In the genomic region with DNA sequence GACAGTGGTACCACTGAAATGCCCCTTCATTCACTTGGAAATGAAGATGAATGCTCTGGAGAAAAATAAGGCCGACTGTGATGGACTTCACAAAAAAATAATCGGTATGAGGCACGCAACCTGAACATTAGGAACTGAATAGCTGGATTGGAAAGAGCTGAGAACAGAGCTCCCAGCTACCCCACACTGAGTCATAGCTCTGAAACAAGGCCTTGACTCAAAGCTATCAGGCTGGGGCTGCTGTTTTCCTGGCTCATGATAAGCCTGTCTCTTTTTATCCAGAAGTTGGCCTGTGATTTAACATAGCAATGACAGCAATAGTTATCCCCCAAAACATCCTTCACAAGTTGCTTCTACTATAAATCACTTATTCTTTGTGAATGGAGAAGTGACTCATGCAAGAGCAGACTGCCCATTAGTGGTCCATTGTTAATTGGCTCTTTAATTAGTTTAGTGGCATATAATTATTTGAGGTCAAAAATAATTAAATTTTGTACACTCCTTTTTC, we compare ENCODE assay signal across 11 mouse cellular contexts.
A peak's percentile ranks its signal among the peaks of the same experiment; 100 is the strongest.
DNase-seq lines count a peak whose midpoint lies in the region; ATAC-seq lines count a peak whose summit lies in the region.
"Had no signal": no experiment of that assay in that cellular context is flagged by ENCODE, and none has a peak within 500 bp of the region (broad histone marks: within the 10 kb centered on the region; RNA-seq: fewer than 3 reads in every experiment).

No protein-coding gene starts in this region.

- 32% methylated on average over 3 of the region's 3 CpGs for WGBS in forebrain, embryonic 14.5 days
- 29% methylated on average over 3 of the region's 3 CpGs for WGBS in forebrain, embryonic 15.5 days
- 67% methylated on average over 3 of the region's 3 CpGs for WGBS in intestine, embryonic 14.5 days
- 75% methylated on average over 3 of the region's 3 CpGs for WGBS in intestine, embryonic 16.5 days
- 25% methylated on average over 3 of the region's 3 CpGs for WGBS in heart, embryonic 16.5 days

- H3K9ac ChIP-seq in forebrain, embryonic 14.5 days (ENCODE audit: low read length): no peak overlapping the region
- no peak overlapping the region for H3K9ac ChIP-seq in forebrain, embryonic 15.5 days (replicated peaks)
- H3K9ac ChIP-seq in intestine, embryonic 14.5 days (ENCODE audit: low read length): no peak overlapping the region
- H3K9ac ChIP-seq in intestine, embryonic 16.5 days (ENCODE audit: low read depth, low read length): no peak overlapping the region
- H3K9ac ChIP-seq in heart, embryonic 16.5 days (ENCODE audit: low read length): no peak overlapping the region
- H3K9ac ChIP-seq: liver, embryonic 14.5 days had no signal

- ATAC-seq in forebrain, embryonic 14.5 days: no peak
- no peak for ATAC-seq in forebrain, embryonic 15.5 days (replicated peaks)
- peak; percentile 36; the same call in 1 of the 2 replicates for ATAC-seq in intestine, embryonic 14.5 days (replicated peaks; ENCODE audit: low FRiP score, low TSS enrichment, low read depth)
- no peak for ATAC-seq in intestine, embryonic 16.5 days
- peak; percentile 63; the same call in 1 of the 2 replicates for ATAC-seq in heart, embryonic 16.5 days (replicated peaks; ENCODE audit: extremely low read depth, insufficient read depth, low FRiP score)

- H3K4me1 ChIP-seq in forebrain, embryonic 14.5 days (ENCODE audit: control insufficient read depth, insufficient read depth, low read length): no peaks in the 10 kb centered on the region
- H3K4me1 ChIP-seq in forebrain, embryonic 15.5 days: no peaks in the 10 kb centered on the region
- no peaks in the 10 kb centered on the region for H3K4me1 ChIP-seq in intestine, embryonic 14.5 days (replicated peaks; ENCODE audit: control insufficient read depth, insufficient read depth, low read length)
- H3K4me1 ChIP-seq in intestine, embryonic 16.5 days (ENCODE audit: control insufficient read depth, insufficient read depth, low read length): no peaks in the 10 kb centered on the region
- peaks cover 8% of the 10 kb centered on the region; the same call in 1 of the 2 replicates for H3K4me1 ChIP-seq in heart, embryonic 16.5 days (ENCODE audit: control insufficient read depth, insufficient read depth, low read length)

- H3K27me3 ChIP-seq in forebrain, embryonic 14.5 days (replicated peaks; ENCODE audit: control insufficient read depth, insufficient read depth, low read length): no peaks in the 10 kb centered on the region
- H3K27me3 ChIP-seq in forebrain, embryonic 15.5 days: no peaks in the 10 kb centered on the region
- no peaks in the 10 kb centered on the region for H3K27me3 ChIP-seq in intestine, embryonic 14.5 days (replicated peaks; ENCODE audit: control insufficient read depth, insufficient read depth, low read length)
- no peaks in the 10 kb centered on the region for H3K27me3 ChIP-seq in intestine, embryonic 16.5 days (replicated peaks; ENCODE audit: control insufficient read depth, insufficient read depth, low read length)
- H3K27me3 ChIP-seq in heart, embryonic 16.5 days (ENCODE audit: control insufficient read depth, insufficient read depth, low read length): no peaks in the 10 kb centered on the region

- intact Hi-C loops in left cerebral cortex, postnatal 4 days (cut with DNase I): no loop called here

- no peak overlapping the region for H3K4me2 ChIP-seq in forebrain, embryonic 14.5 days (ENCODE audit: low read length)
- no peak overlapping the region for H3K4me2 ChIP-seq in forebrain, embryonic 15.5 days (replicated peaks)
- no peak overlapping the region for H3K4me2 ChIP-seq in intestine, embryonic 14.5 days (ENCODE audit: low read length)
- no peak overlapping the region for H3K4me2 ChIP-seq in intestine, embryonic 16.5 days (ENCODE audit: low read depth, low read length)
- no peak overlapping the region for H3K4me2 ChIP-seq in heart, embryonic 16.5 days (ENCODE audit: low read depth, low read length)

- H3K9me3 ChIP-seq in forebrain, embryonic 14.5 days (replicated peaks; ENCODE audit: control insufficient read depth, low read length): no peaks in the 10 kb centered on the region
- H3K9me3 ChIP-seq in forebrain, embryonic 15.5 days: no peaks in the 10 kb centered on the region
- H3K9me3 ChIP-seq in intestine, embryonic 14.5 days (ENCODE audit: control insufficient read depth, low read length): no peaks in the 10 kb centered on the region
- no peaks in the 10 kb centered on the region for H3K9me3 ChIP-seq in intestine, embryonic 16.5 days (ENCODE audit: control insufficient read depth, low read length)
- H3K9me3 ChIP-seq in heart, embryonic 16.5 days (replicated peaks; ENCODE audit: control insufficient read depth, low read length): no peaks in the 10 kb centered on the region

- no peak overlapping the region for H3K27ac ChIP-seq in forebrain, embryonic 14.5 days (ENCODE audit: low read depth, low read length)
- no peak overlapping the region for H3K27ac ChIP-seq in forebrain, embryonic 15.5 days (replicated peaks)
- H3K27ac ChIP-seq in intestine, embryonic 14.5 days (ENCODE audit: low read depth): no peak overlapping the region
- no peak overlapping the region for H3K27ac ChIP-seq in intestine, embryonic 16.5 days (ENCODE audit: low read length)
- peak overlapping the region; percentile 62; the same call in 1 of the 2 replicates for H3K27ac ChIP-seq in heart, embryonic 16.5 days (ENCODE audit: low read length)
- H3K27ac ChIP-seq: liver, embryonic 14.5 days had no signal

- H3K36me3 ChIP-seq in forebrain, embryonic 14.5 days (ENCODE audit: control insufficient read depth, insufficient read depth, low read length): no peaks in the 10 kb centered on the region
- no peaks in the 10 kb centered on the region for H3K36me3 ChIP-seq in forebrain, embryonic 15.5 days
- H3K36me3 ChIP-seq in intestine, embryonic 14.5 days (ENCODE audit: control insufficient read depth, insufficient read depth, low read length): no peaks in the 10 kb centered on the region
- H3K36me3 ChIP-seq in intestine, embryonic 16.5 days (ENCODE audit: control insufficient read depth, insufficient read depth, low read length): no peaks in the 10 kb centered on the region
- H3K36me3 ChIP-seq in heart, embryonic 16.5 days (ENCODE audit: control insufficient read depth, insufficient read depth): no peaks in the 10 kb centered on the region

- H3K4me3 ChIP-seq in forebrain, embryonic 14.5 days (ENCODE audit: low read depth, low read length): no peak overlapping the region
- no peak overlapping the region for H3K4me3 ChIP-seq in forebrain, embryonic 15.5 days
- H3K4me3 ChIP-seq in intestine, embryonic 14.5 days (ENCODE audit: low read depth, low read length): no peak overlapping the region
- no peak overlapping the region for H3K4me3 ChIP-seq in intestine, embryonic 16.5 days (ENCODE audit: low read length)
- no peak overlapping the region for H3K4me3 ChIP-seq in heart, embryonic 16.5 days (ENCODE audit: low read length)

- DNase-seq in forebrain, embryonic 14.5 days (ENCODE audit: low spot score): peak; percentile 27
- DNase-seq in intestine, embryonic 14.5 days (ENCODE audit: low spot score): no peak
- DNase-seq in adrenal gland, adult 8-10 months: peak; percentile 34
- DNase-seq in lung, postnatal 25 days (ENCODE audit: low spot score): no peak
- DNase-seq in left cerebral cortex, postnatal 4 days: no peak
- DNase-seq: kidney, adult 8-10 months; thymus, adult 18-20 months had no signal

Comparison
In these comparisons a context has a peak if more than half of its experiments do, and no peak if none do; other contexts are left out.
1. ATAC-seq: peak in intestine, embryonic 14.5 days (single experiment) and heart, embryonic 16.5 days (single experiment); none in forebrain, embryonic 14.5 days (single experiment), forebrain, embryonic 15.5 days (single experiment) and intestine, embryonic 16.5 days (single experiment).
2. DNase-seq: peak in forebrain, embryonic 14.5 days (single experiment) and adrenal gland, adult 8-10 months (single experiment); none in intestine, embryonic 14.5 days (single experiment), lung, postnatal 25 days (single experiment) and left cerebral cortex, postnatal 4 days (single experiment).